ENCODE assay signal across 7 mouse cellular contexts in the genomic region with DNA sequence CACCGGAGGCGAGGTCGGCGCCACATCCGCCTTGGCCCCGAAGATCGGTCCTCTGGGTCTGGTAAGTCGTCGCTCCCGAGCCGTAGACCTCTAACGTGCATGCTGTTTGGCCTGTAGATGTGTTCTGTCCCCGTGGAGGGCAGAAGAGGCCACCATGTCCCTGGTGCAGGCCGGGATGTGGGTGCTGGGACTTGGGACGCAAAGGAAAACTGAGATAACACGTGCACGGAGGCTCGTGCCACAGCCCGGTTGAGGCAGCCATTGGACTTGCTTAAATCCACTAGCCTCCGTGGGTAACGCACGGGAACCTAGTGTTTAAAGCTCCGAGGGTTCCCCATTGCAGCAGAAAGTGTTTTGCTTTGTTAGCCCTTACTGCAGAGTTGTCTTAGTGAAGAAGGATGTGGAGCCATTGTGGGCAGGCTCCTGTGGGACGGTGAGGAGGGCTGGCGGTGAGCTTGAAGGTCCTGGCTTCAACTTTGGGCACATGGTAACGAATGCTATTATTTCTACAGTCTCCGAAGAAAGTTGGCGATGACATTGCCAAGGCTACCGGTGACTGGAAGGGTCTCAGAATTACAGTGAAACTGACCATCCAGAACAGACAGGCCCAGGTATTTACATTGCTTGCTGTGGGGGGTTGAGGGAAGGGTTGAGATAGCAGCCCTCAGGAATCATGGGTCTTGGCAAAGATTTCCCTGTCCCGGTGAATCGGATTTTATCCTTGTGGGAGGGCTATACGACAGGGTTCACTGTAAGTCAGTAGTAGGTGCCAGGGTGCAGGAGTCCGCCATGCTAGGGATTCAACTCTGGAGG. TPM values are rescaled to one million over a fixed set of nuclear protein-coding genes. Genes with fewer than 3 reads are reported as not detected.
DNase-seq lines count a peak whose midpoint lies in the region; ATAC-seq and TF ChIP-seq lines count a peak whose summit lies in the region.

No protein-coding gene starts in this region.

- peak overlapping the region; percentile 93 for H3K9ac ChIP-seq in forebrain, embryonic 12.5 days
- H3K9ac ChIP-seq in limb, embryonic 15.5 days = peak overlapping the region; percentile 89
- peak overlapping the region; percentile 92 for H3K9ac ChIP-seq in stomach, embryonic 14.5 days (replicated peaks; ENCODE audit: low read depth, low read length)

- H3K9me3 ChIP-seq in forebrain, embryonic 12.5 days = no peaks in the 10 kb centered on the region
- no peaks in the 10 kb centered on the region for H3K9me3 ChIP-seq in limb, embryonic 15.5 days
- H3K9me3 ChIP-seq in stomach, embryonic 14.5 days (ENCODE audit: control insufficient read depth, low read depth, low read length) = no peaks in the 10 kb centered on the region

- H3K27ac ChIP-seq in forebrain, embryonic 12.5 days = peak overlapping the region; percentile 79
- H3K27ac ChIP-seq in limb, embryonic 15.5 days = peak overlapping the region; percentile 88
- H3K27ac ChIP-seq in stomach, embryonic 14.5 days (ENCODE audit: low read length) = peak overlapping the region; percentile 91

- H3K27me3 ChIP-seq in forebrain, embryonic 12.5 days = no peaks in the 10 kb centered on the region
- no peaks in the 10 kb centered on the region for H3K27me3 ChIP-seq in limb, embryonic 15.5 days
- H3K27me3 ChIP-seq in stomach, embryonic 14.5 days (ENCODE audit: control insufficient read depth, insufficient read depth, low read length) = no peaks in the 10 kb centered on the region

- WGBS in lung, adult 2 months = 5% methylated on average over 33 of the region's 33 CpGs
- under 1% methylated on average over 33 of the region's 33 CpGs for WGBS in forebrain, embryonic 12.5 days
- WGBS in limb, embryonic 15.5 days = under 1% methylated on average over 33 of the region's 33 CpGs
- under 1% methylated on average over 33 of the region's 33 CpGs for WGBS in stomach, embryonic 14.5 days

- no peak for TF ChIP-seq POLR2A in lung, adult 2 months (IDR thresholded peaks at IDR 0.05; ENCODE audit: borderline replicate concordance, extremely low read depth, low read depth, low read length)

- no peak for DNase-seq in lung, adult 2 months
- no peak for DNase-seq in lung, adult 18-20 months
- DNase-seq in adipocyte (ENCODE audit: low spot score) = peak; percentile 53
- DNase-seq in frontal cortex, postnatal 10 days (ENCODE audit: low spot score in 2 of 2) = no peak

- peak overlapping the region; percentile 99 for H3K4me3 ChIP-seq in lung, adult 2 months (replicated peaks; ENCODE audit: extremely low read depth, low read depth, low read length)
- H3K4me3 ChIP-seq in forebrain, embryonic 12.5 days (replicated peaks) = peak overlapping the region; percentile 64
- peak overlapping the region; percentile 79 for H3K4me3 ChIP-seq in limb, embryonic 15.5 days
- H3K4me3 ChIP-seq in stomach, embryonic 14.5 days (ENCODE audit: low read depth, low read length) = peak overlapping the region; percentile 85

- no peak for ATAC-seq in forebrain, embryonic 12.5 days (ENCODE audit: low FRiP score)
- ATAC-seq in limb, embryonic 15.5 days (ENCODE audit: insufficient number of reproducible peaks, low FRiP score, low TSS enrichment, low read depth) = no peak
- ATAC-seq in stomach, embryonic 14.5 days (ENCODE audit: insufficient number of reproducible peaks, insufficient read depth, low FRiP score, low read depth) = no peak

- peaks cover 3% of the 10 kb centered on the region for H3K4me1 ChIP-seq in lung, adult 2 months (ENCODE audit: control insufficient read depth, insufficient read depth, low read length)
- peaks cover 50% of the 10 kb centered on the region for H3K4me1 ChIP-seq in forebrain, embryonic 12.5 days
- peaks cover 42% of the 10 kb centered on the region for H3K4me1 ChIP-seq in limb, embryonic 15.5 days
- H3K4me1 ChIP-seq in stomach, embryonic 14.5 days (ENCODE audit: control insufficient read depth, insufficient read depth, low read length) = peaks cover 13% of the 10 kb centered on the region; the same call in 1 of the 2 replicates

- H3K36me3 ChIP-seq in forebrain, embryonic 12.5 days (replicated peaks) = peaks cover 26% of the 10 kb centered on the region
- peaks cover 39% of the 10 kb centered on the region for H3K36me3 ChIP-seq in limb, embryonic 15.5 days
- peaks cover 29% of the 10 kb centered on the region for H3K36me3 ChIP-seq in stomach, embryonic 14.5 days (ENCODE audit: control insufficient read depth, insufficient read depth, low read length)

- H3K4me2 ChIP-seq in forebrain, embryonic 12.5 days = peak overlapping the region; percentile 92
- H3K4me2 ChIP-seq in limb, embryonic 15.5 days = peak overlapping the region; percentile 74
- H3K4me2 ChIP-seq in stomach, embryonic 14.5 days (replicated peaks; ENCODE audit: low read depth, low read length) = peak overlapping the region; percentile 89

- no peak for TF ChIP-seq CTCF in lung, adult 2 months (IDR thresholded peaks at IDR 0.05; ENCODE audit: insufficient read depth, low read length)

RNA-seq across cellular contexts. Expression of gene Lrsam1, which starts 0.9 kb away (rescaled TPM):
- 17.4 and 18.4 TPM in 2 replicates for polyA plus RNA-seq in lung, adult 2 months (2012; rRNA removed)
- polyA plus RNA-seq in forebrain, embryonic 12.5 days (2016; fragmentation: Nextera tagmentation; extraction: Ambion mirVana) = 16.6 and 18.2 TPM in 2 replicates
- 11.3 and 12.0 TPM in 2 replicates for polyA plus RNA-seq in limb, embryonic 15.5 days (2015; fragmentation: Nextera tagmentation; extraction: Ambion mirVana)
- polyA plus RNA-seq in stomach, embryonic 14.5 days (2014; fragmentation: Nextera tagmentation; extraction: Ambion mirVana) = 7.8 and 8.8 TPM in 2 replicates

RNA-seq across cellular contexts. Expression of gene Rpl12, which starts 0.9 kb away (rescaled TPM):
- 190 and 241 TPM in 2 replicates for polyA plus RNA-seq in lung, adult 2 months (2012; rRNA removed)
- polyA plus RNA-seq in forebrain, embryonic 12.5 days (2016; fragmentation: Nextera tagmentation; extraction: Ambion mirVana) = 115 and 128 TPM in 2 replicates
- polyA plus RNA-seq in limb, embryonic 15.5 days (2015; fragmentation: Nextera tagmentation; extraction: Ambion mirVana) = 154 and 176 TPM in 2 replicates
- 232 and 269 TPM in 2 replicates for polyA plus RNA-seq in stomach, embryonic 14.5 days (2014; fragmentation: Nextera tagmentation; extraction: Ambion mirVana)

RNA-seq across cellular contexts. Expression of gene Slc2a8, which starts 19.6 kb away (rescaled TPM):
- 48.4 and 65.1 TPM in 2 replicates for polyA plus RNA-seq in lung, adult 2 months (2012; rRNA removed)
- 14.4 and 16.3 TPM in 2 replicates for polyA plus RNA-seq in forebrain, embryonic 12.5 days (2016; fragmentation: Nextera tagmentation; extraction: Ambion mirVana)
- 22.1 and 22.4 TPM in 2 replicates for polyA plus RNA-seq in limb, embryonic 15.5 days (2015; fragmentation: Nextera tagmentation; extraction: Ambion mirVana)
- polyA plus RNA-seq in stomach, embryonic 14.5 days (2014; fragmentation: Nextera tagmentation; extraction: Ambion mirVana) = 12.1 and 14.0 TPM in 2 replicates
